Mouse (Mus musculus) c-Kit-positive CD71-positive TER-119-positive erythroid progenitor cells, embryonic 14.5 days (primary cell): Measurements from ENCODE around the gene Acod1.
A peak's percentile ranks its signal among the peaks of the same experiment; 100 is the strongest.

ENCODE experiments used
- DNase-seq: peaks from one replicate; pipeline ENCODE4 v3.0.0-alpha.2; 2013; ENCODE audit warnings: low spot score

Gene Acod1

GRCm38 (mm10) chr14:103046677-103047076, at the start of gene Acod1:
Gene Acod1 (plus strand): TSS chr14:103046977.
- DNase-seq = no peak

GRCm38 (mm10) chr14:103007737-103008136, 39.0 kb upstream of the Acod1 start:
- no peak for DNase-seq

GRCm38 (mm10) chr14:103011782-103012181, 35.0 kb upstream of the Acod1 start:
- peak; percentile 14 for DNase-seq

- DNase-seq = peak; percentile 44
These were observed 34.1 kb upstream of the Acod1 start for GRCm38 (mm10) chr14:103012563-103013150.

- DNase-seq = no peak
These were observed 29.8 kb upstream of the Acod1 start for GRCm38 (mm10) chr14:103017009-103017408.

GRCm38 (mm10) chr14:103020046-103020445, 26.7 kb upstream of the Acod1 start:
- DNase-seq = no peak

- no peak for DNase-seq
These were observed 17.6 kb upstream of the Acod1 start for GRCm38 (mm10) chr14:103029203-103029602.

GRCm38 (mm10) chr14:103033271-103033823, 13.4 kb upstream of the Acod1 start:
- DNase-seq = no peak

GRCm38 (mm10) chr14:103034076-103034475, 12.7 kb upstream of the Acod1 start:
- DNase-seq = no peak

GRCm38 (mm10) chr14:103037016-103037415, 9.8 kb upstream of the Acod1 start:
- DNase-seq = no peak

- no peak for DNase-seq
These were observed 1.7 kb downstream of the Acod1 start for GRCm38 (mm10) chr14:103048292-103049086.

GRCm38 (mm10) chr14:103051159-103051769, 4.5 kb downstream of the Acod1 start:
- peak; percentile 67 for DNase-seq

- DNase-seq = no peak
These were observed 8.0 kb downstream of the Acod1 start for GRCm38 (mm10) chr14:103054731-103055130.

- DNase-seq = no peak
These were observed 9.8 kb downstream of the Acod1 start for GRCm38 (mm10) chr14:103056601-103057000.

GRCm38 (mm10) chr14:103058998-103059397, 12.2 kb downstream of the Acod1 start:
- DNase-seq = no peak

GRCm38 (mm10) chr14:103059495-103059894, 12.7 kb downstream of the Acod1 start:
- DNase-seq = no peak

- DNase-seq = peak; percentile 74
These were observed 18.8 kb downstream of the Acod1 start for GRCm38 (mm10) chr14:103065294-103066167.

GRCm38 (mm10) chr14:103069465-103069863, 22.7 kb downstream of the Acod1 start:
- no peak for DNase-seq

GRCm38 (mm10) chr14:103069864-103070611, 23.3 kb downstream of the Acod1 start, which contains the start of gene Cln5:
Gene Cln5 (plus strand): TSS chr14:103070216.
- DNase-seq = peak; percentile 90

- DNase-seq = no peak
These were observed 24.0 kb downstream of the Acod1 start for GRCm38 (mm10) chr14:103070790-103071189.

GRCm38 (mm10) chr14:103071471-103071870, 24.7 kb downstream of the Acod1 start:
- DNase-seq = no peak
